Mouse (Mus musculus) frontal cortex, postnatal 36 days (tissue): ENCODE measurements at regions not wholly inside any gene's neighbourhood (a gene's known extent, or its start where the extent isn't known, plus 50 kb on each side); places are given as distances from the start of the nearest gene placed in this dataset.
A peak's percentile ranks its signal among the peaks of the same experiment; 100 is the strongest.

Experiments used
- DNase-seq, 2 experiments: peaks; one replicate each; pipeline ENCODE4 v3.0.0; 2022; ENCODE audit warnings: low spot score in 2 of 2

GRCm38 (mm10) chr4:153724045-153724444 is 233.0 kb upstream of the A430005L14Rik start:
- DNase-seq: peak; percentile 17 to 30

- no peak for DNase-seq
Observed at GRCm38 (mm10) chr4:153727273-153727672, 229.8 kb upstream of the A430005L14Rik start.

GRCm38 (mm10) chr4:153727896-153728422 is 229.1 kb upstream of the A430005L14Rik start:
- DNase-seq: no peak

- DNase-seq: no peak
Observed at GRCm38 (mm10) chr4:153738088-153738487, 218.9 kb upstream of the A430005L14Rik start.

DNA sequence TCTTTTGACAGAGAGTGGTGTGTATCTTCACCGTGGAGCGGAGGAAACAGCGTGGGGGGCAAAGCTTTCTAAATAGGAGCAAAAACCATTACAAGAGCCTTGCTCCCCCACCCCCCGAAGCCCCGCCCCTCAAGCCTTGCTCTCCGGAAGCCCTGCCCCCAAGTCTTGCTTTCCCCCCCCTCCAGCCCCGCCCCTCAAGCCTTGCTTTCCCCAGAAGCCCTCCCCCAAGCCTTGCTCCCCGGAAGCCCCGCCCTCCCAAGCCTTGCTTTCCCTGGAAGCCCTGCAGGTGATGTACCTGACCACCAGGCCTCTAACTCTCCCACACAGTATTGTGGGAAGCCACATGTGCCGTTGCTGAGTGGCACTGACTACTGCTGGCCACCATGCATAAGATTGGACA is 214.8 kb upstream of the A430005L14Rik start:
- no peak for DNase-seq

DNA sequence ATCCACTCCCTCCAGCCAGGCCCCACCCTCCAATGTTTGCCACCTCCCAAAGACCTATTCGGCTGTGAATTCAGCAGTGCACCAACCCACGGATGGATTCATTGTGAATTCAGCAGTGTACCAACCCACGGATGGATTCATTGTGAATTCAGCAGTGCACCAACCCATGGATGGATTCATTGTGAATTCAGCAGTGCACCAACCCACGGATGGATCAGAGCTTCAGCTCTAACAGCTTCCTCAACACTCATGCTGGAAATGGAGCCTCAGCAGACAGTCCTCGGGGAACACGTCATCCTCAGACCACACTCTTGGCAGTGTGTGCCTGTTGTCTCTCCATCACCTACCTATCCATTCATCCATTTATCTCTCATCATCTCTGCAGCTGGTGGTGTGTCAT is 204.2 kb upstream of the A430005L14Rik start:
- DNase-seq: peak; percentile 27 to 53

- DNase-seq: no peak
Observed at GRCm38 (mm10) chr4:153758323-153758722, 198.7 kb upstream of the A430005L14Rik start.

- DNase-seq: no peak
Observed at GRCm38 (mm10) chr4:153758781-153759180, 198.3 kb upstream of the A430005L14Rik start.

- DNase-seq: no peak
Observed at GRCm38 (mm10) chr4:153760934-153761333, 196.1 kb upstream of the A430005L14Rik start.

GRCm38 (mm10) chr4:153763413-153763812 is 193.6 kb upstream of the A430005L14Rik start:
- DNase-seq: no peak

GRCm38 (mm10) chr4:153767713-153768112 is 189.3 kb upstream of the A430005L14Rik start:
- DNase-seq: no peak

GRCm38 (mm10) chr4:153768350-153768749 is 188.7 kb upstream of the A430005L14Rik start:
- DNase-seq: no peak

GRCm38 (mm10) chr4:153770675-153771074 is 186.4 kb upstream of the A430005L14Rik start:
- no peak for DNase-seq

- DNase-seq: no peak
Observed at GRCm38 (mm10) chr4:153780501-153780900, 176.5 kb upstream of the A430005L14Rik start.

GRCm38 (mm10) chr4:153781271-153781670 is 175.8 kb upstream of the A430005L14Rik start:
- DNase-seq: no peak

DNA sequence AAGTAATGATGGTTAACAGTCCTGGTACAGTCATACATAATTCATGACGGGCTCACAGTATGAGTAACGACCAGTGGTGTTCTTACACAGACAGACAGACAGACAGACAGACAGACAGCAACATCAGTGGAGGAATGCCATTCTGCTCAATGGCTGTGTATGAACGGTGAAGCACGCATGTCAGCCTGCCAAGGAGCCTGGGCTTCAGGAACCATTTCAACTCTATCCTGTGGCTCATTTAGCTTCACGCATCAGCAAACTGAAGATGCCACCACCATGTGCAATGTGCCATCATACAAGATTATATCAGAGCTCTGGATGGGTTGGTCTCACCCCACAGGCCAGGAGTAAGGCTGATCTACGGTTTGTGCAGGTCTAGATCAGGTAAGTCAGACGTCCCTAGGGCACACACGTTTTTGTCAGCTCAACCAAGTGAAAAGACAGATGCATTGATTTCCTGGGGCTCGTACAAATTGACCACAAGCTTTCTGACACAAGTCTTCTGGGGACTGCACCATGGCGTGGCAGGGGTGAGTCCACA is 175.0 kb upstream of the A430005L14Rik start:
- no peak for DNase-seq

GRCm38 (mm10) chr4:153784401-153784800 is 172.6 kb upstream of the A430005L14Rik start:
- DNase-seq: no peak

GRCm38 (mm10) chr4:153785564-153785963 is 171.5 kb upstream of the A430005L14Rik start:
- DNase-seq: no peak

DNA sequence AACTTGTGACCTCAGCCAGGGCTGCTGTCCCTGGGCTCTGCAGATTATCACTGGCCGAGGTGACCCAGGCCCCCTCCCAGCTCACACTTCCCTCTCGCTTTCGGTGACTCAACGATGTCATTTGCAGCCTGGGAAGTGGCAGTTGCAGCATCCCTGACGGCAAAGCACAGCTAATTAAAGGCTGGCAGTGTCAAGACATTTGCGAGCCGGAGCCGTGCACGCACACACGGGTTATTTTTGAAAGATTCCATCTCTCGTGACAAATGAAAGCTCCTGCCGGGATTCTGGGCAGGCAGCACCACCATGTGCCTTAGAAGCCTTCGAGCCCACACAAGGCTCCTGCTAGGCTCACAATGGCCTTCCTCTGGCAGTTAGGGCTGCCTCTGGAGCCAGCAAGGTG is 164.7 kb upstream of the A430005L14Rik start:
- no peak for DNase-seq

DNA sequence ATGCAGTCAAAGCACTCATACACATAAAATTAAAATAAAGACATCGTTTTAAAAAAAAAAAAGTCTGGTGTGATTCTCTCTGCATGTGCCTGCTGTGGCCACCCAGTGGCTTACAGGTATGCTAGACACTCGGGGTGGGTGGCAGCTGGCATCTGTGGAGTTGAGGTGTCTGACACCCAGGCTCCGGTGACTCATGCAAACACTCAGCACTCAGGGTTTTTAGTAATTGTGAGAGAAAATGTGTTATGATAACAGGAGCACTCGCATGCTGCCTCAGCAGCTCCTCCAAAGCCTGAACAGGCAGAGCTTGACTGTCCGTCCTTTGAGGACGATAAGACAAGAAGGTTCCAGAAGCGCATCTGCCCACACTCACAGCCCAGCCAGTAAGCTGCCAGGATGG is 159.0 kb upstream of the A430005L14Rik start:
- peak; percentile 25 to 31 for DNase-seq

GRCm38 (mm10) chr4:153805727-153806126 is 151.3 kb upstream of the A430005L14Rik start:
- DNase-seq: no peak

GRCm38 (mm10) chr4:153806180-153806692 is 150.8 kb upstream of the A430005L14Rik start:
- peak; percentile 3 to 13 for DNase-seq

- DNase-seq: no peak
Observed at GRCm38 (mm10) chr4:153806820-153807436, 150.1 kb upstream of the A430005L14Rik start.
